Mouse (Mus musculus) activated CD4-positive, CD25-positive, alpha-beta regulatory T cell, adult 4 months (primary cell): Measurements from ENCODE around the gene Astl. TPM values are rescaled to one million over a fixed set of nuclear protein-coding genes. Genes with fewer than 3 reads are reported as not detected.

Experiments
- ATAC-seq: one replicate; pipeline ENCODE4 v1.8.0; 2017
- polyA plus RNA-seq, 2 experiments: library from polyadenylated mRNA; unstranded; fragments of 100-300 nt; shearing (Covaris generic); gene quantifications; one replicate each; pipeline ENCODE4 v1.2.1; 2017

Gene Astl
- polyA plus RNA-seq, 2 experiments from 2014 or later: 0.28 to 0.37 TPM

DNA sequence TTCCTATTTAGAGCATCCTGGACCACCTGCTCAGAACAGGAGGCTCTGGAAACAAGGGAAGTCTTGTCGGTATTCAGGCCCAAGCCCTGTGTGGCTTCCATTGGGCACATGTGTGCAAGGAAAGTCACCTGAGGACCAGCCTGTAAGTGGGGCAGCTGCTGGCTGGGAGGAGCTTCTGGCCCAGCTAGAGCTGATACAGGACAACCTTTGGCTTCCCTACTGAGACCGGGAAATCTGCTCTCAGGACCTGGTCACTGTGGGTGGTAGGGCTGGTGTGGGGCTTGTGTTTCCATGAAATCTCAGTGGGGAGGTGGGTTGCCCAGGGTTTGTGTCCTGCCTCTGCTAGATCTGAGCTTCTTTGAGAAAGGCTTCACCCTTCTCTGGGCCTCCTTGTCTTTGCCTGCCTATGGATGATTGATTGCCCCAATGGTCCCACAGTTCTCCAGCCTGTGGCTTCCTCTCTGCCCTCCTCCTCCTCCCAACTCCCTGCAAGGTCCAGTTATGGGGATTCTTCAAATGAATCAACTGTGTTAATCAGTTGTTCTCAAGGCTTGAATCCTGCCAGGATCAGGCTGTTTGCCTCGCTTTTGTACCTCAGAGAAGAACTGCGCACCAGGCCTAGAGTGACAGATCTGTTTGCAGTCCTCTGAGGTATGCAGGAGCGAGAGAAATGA is 31.4 kb downstream of the Astl start:
- no peak for ATAC-seq

DNA sequence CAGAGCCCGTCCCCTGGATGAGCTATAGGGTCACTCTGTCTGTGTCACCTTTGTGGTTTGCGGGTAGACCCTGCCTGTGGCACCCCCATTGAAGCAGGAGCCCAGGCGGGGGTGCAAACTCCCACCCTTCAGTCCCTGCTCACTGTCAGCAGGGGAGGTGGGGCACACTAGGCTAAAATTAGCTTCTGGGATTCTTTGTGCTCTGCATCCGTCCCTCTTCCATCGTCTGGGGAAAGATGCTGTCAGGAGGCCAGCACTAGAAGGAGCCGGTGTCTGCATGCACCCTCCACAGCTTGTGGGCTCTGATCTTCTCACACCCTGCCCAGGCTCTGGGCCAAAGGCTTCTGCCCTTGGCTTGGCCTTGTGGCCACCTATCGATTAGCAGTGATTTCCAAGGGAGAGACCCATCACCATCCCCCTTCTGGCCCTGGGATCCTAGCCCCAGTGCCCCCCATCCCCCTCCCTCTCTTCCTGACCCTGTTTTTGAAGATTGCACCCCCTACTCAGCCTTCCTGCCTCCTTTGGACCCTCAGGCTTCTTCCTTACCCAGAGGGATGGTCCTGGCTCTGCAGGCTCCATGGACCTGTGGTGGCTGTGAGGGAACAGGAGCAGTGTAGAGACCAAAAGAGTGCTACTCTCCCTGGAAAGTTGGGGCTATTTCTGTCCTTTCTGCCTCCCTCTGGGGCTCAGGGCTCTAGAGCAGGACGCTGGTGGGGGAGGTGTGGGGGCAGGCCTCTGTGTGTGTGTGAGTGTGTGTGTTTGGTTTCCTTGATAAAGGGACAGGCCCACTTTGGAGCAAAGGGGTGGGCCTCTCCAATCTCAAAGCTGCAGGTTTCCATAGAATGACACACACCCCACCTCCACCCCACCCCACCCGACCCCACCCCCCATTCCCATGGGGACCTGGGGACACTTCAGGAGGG is 32.4 kb downstream of the Astl start:
- ATAC-seq: no peak

DNA sequence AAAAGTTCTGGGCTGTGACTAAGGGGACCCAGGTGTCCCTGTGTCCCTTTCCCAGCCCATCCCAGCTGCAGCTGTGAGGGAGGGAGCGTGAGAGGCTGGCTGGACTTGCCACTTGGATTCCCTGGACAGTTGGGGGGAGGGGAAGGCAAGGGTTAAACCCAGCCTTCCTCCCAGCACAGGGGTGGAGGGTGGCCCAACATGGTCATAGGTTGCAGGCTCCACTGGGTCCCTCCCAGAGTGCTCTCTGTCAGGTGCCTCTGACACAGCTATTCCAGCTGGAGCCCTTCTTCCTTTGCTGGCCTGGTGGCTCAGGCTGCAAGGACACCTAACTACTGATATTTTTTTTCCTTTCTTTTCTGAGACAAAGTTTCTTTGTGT is 33.0 kb downstream of the Astl start:
- no peak for ATAC-seq

DNA sequence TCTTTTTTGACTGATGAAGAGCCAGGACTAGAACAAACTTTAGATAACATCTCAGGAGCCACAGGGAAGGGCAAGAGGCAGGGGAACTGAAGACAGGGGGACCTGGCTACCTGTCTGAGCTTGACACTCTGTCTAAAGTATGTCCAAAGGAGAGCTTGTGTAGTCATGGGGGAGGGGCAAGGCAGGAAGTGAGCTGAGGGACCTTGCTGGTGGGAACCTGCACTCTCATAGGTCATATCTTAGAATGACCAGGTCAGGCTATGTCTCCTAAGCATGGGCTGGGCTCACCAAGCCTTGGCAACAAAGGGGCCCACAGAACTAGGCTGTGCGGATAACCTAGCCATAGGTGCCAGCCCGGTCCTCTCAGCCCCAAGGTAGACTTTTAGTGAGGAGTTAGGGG is 33.6 kb downstream of the Astl start:
- no peak for ATAC-seq

DNA sequence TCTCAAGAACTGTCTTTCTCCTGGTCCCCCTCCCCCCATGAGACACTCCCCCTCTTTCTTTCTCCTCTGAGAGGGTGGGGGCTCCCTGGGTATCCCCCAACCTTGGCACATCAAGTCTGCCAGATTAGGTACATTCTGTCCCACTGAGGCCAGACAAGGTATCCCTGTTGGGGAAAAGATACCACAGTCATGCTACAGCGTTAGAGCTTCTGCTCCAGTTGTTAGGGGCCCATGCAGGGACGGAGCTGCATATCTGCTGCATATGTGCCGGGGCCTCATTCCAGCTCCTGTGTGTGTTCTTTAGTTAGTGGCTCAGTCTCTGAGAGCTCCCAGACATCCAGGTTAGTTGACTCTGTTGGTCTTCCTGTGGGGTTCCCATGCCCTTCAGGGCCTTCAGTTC is 35.7 kb downstream of the Astl start:
- ATAC-seq: no peak

DNA sequence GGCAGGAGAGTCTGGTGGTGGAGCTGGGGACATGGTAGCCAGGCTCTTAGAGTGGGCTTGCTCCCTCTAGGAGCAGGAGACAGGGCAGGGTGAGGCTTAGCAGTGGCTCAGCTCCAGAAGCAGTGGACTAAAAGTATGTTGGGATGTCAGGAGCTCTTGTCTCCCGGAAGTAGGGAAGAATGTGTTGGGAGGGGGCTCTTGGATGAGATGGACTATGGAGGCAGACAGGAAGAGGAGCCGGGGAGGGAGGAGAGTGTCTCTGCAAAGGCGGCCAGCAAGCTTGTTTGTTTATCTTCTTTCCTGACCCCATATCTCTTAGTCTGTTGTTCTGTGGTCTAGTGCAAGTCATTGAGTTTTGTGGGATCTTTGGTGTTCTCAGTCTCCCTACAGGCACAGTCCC is 36.6 kb downstream of the Astl start:
- ATAC-seq: no peak

DNA sequence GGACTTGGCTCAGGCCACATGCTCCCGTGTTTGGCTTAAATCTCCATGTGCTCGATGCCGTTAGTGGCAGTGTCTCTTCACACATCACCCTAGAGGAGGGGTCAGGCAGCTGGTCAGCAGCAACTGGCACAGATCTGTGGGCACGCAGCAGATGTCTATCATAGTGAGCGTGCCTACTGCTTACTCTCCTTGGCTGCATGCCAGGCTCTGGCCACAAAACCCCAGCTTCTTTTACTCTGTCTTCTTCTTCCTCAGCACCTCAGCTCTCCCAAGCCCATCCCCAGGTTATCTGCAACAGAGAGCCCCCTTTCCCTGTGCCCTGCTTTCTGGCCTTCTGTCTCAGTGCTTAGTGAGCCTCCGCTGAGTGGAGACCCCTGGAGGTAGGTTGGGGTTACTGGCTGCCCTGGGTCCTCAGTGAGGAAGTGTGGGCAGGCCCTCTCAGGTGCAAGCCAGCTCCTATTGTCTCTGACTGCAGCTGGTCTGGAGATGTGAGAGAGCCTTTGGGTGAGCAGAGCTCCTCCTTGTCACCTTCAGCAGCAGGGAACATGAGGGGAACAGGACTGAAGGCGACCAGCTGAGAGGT is 37.4 kb downstream of the Astl start:
- ATAC-seq: no peak

DNA sequence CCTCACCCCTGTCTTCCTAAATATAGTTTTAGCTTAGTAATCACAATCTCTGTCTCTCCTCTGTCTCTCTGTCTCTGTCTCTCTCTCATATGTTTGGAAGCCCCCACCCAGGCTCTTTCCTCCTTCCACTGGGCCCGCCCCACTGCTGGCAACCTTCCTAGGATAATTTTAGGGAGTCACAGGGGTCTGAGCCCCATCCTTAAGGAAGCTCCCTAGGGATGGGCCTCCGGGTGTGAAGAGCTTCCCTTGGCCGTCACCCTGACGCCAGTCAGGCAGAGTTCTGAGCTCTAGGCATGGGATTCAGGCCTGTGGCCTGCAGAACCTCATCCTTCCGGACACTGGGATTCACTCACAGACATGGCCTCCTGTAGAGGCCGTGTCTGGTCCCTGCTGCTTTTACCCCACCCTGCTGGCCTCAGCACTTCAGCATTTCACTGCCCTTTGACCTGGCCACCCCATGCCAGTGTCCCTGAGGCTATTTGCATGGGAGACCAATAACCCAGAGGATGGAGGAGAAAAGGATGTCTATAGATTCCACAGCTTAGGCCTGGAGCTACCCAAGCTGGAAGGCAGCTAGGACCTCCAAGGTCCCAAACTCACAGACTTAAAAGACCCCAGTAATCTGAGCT is 38.1 kb downstream of the Astl start:
- ATAC-seq: no peak

DNA sequence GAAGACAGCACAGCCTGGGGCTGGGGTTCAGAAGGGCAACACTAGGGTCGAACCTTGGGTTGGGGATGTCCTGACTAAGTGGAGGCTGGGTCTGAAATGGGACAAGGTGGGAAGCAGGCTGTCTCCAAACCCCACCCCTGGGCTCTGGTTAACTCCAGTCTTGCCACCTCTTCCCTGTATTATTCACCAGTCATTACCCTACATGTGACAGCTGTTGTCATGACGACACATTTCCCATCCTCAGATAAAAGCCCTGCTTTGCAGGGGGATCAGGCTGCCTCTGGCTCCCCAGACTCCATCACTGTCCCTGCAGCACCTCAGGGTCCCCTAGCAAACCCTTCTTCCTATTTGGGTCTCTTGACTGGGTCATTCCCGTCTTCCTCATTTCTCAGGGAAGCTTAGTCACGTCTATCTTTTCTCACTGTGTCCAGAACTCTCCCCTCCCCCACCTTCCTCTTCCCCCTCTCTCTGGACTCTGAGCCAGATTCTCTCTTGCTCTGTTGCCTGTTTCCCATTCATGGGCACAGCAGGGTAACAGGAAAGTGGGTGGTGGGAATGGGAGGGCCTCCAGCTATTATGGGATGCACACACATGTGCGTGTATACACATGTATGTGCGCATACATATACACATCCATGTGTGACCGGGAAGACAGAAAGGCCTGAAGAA is 39.6 kb downstream of the Astl start:
- ATAC-seq: no peak

DNA sequence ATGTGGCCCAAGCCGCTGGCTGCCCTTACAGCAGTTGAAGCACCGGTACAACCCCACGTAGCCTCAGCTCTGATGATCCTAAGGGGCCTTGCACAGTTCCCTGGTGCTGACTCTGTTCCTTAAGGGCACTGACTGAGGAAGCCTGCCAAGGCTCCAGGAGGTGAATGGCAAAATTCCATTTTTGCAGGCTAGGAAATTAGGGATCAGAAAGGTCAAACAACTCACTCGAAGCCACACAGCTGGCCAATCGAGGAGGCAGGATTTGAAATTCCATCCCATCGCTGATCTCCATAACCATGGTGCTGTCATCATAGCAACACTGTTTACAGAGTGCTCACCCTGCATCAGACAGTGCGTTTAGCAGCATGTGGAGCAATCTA is 40.2 kb downstream of the Astl start:
- no peak for ATAC-seq

DNA sequence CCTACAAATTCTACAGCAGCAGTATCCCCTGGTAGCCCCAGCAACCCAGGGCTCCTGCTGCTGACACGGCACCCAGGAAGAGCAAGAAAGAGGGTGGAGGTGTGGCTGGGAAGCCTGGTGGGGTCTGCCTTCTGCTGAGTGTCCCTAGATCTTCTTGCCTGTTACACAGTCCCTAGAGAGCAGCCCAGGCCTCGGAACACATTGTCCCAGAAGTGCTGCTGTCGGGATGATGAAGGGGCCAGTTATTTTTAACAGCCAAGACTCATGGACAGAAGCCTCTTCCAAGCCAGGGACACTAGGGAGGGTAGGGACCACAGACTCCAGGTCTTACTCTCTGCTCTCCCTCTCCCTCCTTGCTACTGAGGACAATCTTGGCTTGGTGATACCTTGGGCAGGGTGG is 40.8 kb downstream of the Astl start:
- ATAC-seq: no peak

DNA sequence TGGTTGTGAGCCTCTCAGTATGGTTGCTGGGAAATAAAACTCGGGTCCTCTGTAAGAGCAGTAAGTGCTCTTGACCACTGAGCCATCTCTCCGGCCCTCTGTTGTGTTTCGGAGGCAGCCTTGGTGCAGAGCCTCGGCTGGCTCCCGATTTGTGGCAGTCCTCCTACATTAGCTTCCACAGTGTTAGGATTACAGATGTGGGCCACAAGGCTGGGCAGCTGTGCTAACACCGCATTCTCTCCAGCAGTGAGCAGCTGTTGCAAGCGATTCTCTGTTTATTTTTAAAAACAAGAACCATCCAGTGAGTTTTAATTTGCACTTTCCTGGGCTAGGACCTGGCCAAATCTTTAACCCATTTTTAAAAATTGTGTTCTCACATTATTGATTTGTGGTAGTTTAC is 45.4 kb downstream of the Astl start:
- ATAC-seq: no peak

DNA sequence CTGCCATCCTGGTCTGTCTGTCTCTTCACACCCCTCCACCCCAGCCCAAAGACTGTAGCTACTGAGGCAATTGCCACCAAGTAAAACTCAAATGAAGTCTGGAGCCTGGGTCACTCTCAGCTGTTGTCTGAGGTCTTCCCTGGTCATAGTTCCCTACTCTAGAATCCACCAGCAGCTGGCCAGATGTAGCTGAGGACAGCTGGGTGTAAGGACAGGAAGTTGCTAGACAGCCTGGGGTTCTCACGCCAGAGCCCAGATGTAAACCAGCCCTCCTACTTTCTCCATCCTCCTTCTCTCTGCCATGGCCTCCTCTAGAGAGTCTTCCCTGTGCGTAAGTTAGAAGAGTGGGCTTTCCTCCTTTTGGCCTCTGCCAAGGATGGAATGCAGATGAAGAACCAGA is 49.1 kb downstream of the Astl start:
- ATAC-seq: no peak

DNA sequence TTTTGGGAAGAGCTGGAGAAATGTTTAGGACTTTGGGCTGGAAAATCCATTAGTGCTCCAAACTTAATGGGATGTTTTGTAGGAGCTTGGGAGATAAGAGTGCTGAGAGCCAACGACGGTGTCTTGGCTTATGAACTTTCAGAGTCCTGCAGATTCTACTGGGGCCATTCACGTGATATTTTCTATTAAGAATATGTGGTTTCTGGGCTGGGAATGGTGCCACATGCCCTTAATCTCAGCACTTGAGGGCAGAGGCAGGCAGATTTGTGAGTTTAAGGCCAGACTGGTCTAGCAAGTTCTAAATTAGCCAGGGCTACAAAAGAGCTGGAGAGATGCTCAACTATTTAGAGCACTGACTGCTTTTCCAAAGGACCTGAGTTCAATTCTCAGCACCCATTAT is 51.9 kb downstream of the Astl start:
- ATAC-seq: no peak

DNA sequence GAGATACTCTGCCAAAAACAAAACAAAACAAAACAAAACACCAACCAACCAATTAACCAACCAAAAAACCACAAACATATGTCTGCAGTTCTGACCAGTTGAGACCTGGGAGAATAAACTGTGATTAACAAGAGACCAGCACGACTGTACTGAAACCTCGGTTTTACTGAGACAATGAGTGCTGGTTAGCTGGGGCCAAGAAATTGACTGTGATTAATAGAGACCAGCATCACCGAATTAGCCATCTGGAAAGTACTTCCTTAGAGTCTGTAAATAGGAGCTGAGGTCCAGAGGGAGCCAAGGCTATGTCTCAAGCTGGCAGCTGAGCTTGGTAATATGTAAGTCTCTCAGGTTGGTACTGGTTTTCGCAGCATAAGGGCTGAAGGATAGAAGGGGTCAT is 52.4 kb downstream of the Astl start:
- ATAC-seq: no peak

DNA sequence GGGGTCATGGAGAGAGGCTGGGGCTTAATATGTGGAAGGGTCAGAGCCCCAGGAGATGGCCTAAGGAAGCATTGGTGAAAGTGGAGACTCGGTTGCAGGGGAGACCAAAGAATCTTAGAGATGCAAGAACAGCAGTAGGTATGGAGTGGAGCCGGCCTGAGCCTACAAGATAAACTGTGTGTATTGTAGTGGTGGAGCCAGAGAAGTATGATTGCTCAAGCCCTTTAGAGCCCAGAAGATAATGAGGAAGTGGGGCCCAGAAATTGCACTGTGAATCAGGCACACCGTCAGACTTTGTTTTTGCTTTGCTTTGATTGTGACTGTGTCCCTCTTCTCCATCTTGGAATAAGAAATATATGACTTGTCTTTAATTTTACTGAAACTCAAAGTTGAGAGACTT is 52.9 kb downstream of the Astl start:
- no peak for ATAC-seq

DNA sequence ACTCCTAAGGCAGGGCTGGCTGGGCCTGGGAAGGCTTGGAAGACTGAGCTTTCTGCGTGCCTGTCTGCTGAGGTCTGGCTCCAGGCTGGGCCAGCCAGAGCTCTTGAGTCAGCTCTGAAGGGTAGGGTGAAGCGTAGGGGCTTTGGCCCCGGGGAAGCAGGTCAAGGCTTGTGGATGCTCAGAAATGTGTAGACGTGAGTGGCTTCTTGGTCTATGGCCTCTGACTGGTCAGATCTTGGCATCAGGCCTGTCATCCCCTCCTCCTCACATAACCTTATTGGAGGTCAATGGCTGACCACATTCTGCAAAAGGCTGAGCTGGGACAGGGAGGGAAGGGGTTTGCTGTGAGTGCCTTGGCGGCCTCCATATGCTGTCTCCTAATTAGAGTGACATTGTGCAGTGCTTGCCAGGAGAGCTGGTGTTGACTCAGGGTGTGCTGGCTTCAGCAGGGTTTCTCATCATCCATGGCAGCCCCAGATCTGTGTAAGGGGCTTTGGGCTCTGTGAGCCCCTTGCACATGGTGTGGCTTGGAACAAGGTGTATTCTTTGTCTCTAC is 56.2 kb downstream of the Astl start:
- ATAC-seq: no peak

DNA sequence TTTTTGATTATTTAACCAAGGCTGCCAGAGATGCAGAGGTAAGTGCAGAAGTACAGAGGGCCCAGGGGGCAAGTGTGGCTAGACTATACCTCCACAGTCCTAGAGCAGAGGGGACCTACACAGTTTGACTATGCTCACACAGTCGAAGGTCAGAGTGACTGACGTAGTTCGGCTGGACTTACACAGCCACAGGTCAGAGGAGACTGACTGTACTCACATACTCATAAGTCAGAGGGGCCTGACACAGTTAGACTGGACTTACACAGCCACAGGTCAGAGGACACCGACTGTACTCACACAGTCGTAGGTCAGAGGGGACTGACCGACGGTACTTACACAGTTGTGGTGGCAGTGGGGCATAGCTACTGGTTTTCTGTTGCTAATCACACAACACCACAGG is 60.3 kb downstream of the Astl start:
- ATAC-seq: no peak
